Mouse (Mus musculus): ENCODE measurements around the gene Galns. TPM values are rescaled to one million over a fixed set of nuclear protein-coding genes. Genes with fewer than 3 reads are reported as not detected.

Galns gene
- polyA plus RNA-seq, 1 experiment from 2014 or later, result 8.2 TPM

DNA sequence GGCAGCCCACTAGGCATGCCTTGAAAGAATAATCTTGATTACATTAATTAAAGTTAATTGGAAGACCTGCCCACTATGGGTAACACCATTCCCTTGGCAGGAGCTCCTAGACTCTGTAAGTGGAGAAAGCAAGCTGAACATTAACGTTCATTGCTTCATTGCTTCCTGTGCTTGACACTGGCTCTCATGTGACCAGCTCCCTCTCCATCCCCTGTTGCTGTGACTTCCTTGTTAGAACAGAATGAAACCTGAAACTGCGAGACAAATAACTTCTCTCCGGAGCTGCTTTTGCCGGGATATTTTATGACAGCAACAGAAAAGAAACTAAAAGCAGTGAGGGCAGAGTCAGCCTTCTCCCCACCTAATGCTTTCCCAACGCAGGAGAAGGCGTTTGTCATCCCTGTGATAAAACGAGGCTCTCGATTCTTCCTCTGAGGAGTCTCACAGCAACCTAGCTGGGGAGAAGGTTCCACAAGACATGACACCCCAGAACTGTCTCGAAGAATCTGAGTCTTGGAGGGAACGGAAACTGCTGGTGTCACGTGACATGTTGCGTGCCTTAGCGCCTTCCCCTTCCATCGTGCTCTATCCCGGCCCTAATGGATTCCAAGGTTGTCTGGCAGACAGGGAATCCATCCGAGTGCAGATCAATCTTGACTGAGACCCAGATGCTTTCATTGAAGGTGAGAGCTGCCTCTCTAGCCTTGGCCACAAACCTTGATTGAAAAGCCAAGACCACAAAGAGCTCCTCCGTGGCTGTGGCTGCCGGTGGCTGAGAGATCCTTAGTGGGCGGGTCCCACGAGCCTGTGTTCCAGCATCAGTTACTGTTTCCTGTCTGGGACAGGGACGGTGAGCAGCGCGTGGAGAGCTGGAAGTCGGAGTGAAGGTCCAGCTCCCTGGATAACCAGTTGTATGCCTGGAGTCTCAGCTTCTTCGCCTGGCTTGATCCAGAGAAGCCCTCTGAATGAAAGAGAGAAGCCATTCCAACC, 46.6 kb downstream of the Galns start:
- H3K27ac ChIP-seq (replicated peaks), result peak overlapping the region; percentile 16
- no peak overlapping the region for H3K4me2 ChIP-seq

DNA sequence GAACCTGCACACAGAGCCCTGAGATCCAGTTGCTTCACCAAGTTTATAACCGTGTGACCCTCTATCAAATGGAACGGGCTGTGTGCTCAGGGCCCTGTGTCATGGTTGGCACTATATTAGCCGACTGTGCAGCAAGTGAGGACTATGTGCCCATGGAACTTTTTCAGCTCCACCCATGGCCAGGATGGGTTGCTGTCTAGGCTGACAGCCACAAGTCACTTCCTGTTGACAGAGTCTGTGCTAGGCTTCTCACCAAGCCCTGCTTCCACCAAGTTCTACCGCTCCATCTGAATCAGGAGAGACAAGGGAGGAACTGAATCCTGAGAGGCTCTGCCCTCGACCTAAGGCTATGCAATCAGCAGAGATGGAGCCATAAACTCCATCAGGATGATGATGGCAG, 50.1 kb downstream of the Galns start:
- no peak overlapping the region for H3K4me2 ChIP-seq
- peaks cover 40% of the 10 kb centered on the region for H3K4me1 ChIP-seq (replicated peaks)
- 33% methylated on average over 5 of the region's 5 CpGs for WGBS (ENCODE audit: insufficient replicate concordance)
- H3K9me3 ChIP-seq (replicated peaks), result no peaks in the 10 kb centered on the region
- no peak overlapping the region for H3K27ac ChIP-seq (replicated peaks)
- H3K36me3 ChIP-seq (replicated peaks), result no peaks in the 10 kb centered on the region
- no peaks in the 10 kb centered on the region for H3K27me3 ChIP-seq
- no peak overlapping the region for H3K9ac ChIP-seq
- ATAC-seq (ENCODE audit: insufficient read depth), result no peak
- H3K4me3 ChIP-seq (replicated peaks), result no peak overlapping the region

More for the DNA sequence above, 46.6 kb downstream of the Galns start:
- no peak for ATAC-seq (ENCODE audit: insufficient read depth)
- peaks cover 38% of the 10 kb centered on the region for H3K4me1 ChIP-seq (replicated peaks)
- 64% methylated on average over 25 of the region's 25 CpGs for WGBS (ENCODE audit: insufficient replicate concordance)
- H3K9ac ChIP-seq, result no peak overlapping the region
- H3K36me3 ChIP-seq (replicated peaks), result peaks cover 8% of the 10 kb centered on the region
- no peak overlapping the region; the same call in 1 of the 2 replicates for H3K4me3 ChIP-seq (replicated peaks)
- H3K27me3 ChIP-seq, result no peaks in the 10 kb centered on the region
- no peaks in the 10 kb centered on the region for H3K9me3 ChIP-seq (replicated peaks)

DNA sequence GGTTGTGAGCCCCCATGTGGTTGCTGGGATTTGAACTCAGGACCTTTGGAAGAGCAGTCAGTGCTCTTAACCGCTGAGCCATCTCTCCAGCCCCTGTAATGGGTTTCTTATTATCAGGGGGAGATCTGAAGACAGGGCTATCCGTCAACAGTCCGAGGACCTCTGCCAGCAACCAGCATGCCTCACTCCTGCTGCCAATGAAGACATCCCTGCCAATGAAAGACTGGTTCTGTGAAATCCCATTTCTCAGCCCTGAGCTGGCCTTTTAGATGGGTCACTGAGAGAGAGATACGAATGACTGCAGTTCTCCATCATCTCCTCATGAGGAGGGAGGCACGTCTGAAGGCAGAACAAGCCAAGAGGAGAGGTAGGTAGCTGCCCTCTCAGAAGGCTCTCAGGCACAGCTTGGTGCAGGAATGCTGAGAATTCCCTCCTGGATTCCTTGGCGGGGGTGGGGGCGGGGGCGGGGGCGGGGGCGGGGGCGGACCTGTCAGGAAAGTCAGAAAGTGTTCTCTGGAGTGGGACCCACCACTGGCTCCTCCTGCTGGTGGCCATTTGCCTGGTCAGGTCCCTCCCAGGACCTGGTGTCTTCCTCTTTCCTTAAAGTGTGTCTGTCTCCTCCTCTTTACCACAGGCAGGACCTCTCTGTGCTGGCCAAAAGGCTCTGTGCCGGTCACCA, 52.5 kb downstream of the Galns start:
- no peak overlapping the region for H3K9ac ChIP-seq
- no peak for ATAC-seq (ENCODE audit: insufficient read depth)
- peaks cover 47% of the 10 kb centered on the region for H3K4me1 ChIP-seq (replicated peaks)
- peak overlapping the region; percentile 33; the same call in 1 of the 2 replicates for H3K27ac ChIP-seq (replicated peaks)
- no peak overlapping the region for H3K4me3 ChIP-seq (replicated peaks)
- no peaks in the 10 kb centered on the region for H3K9me3 ChIP-seq (replicated peaks)
- 34% methylated on average over 12 of the region's 12 CpGs for WGBS (ENCODE audit: insufficient replicate concordance)
- H3K36me3 ChIP-seq (replicated peaks), result no peaks in the 10 kb centered on the region
- no peaks in the 10 kb centered on the region for H3K27me3 ChIP-seq
- no peak overlapping the region for H3K4me2 ChIP-seq

DNA sequence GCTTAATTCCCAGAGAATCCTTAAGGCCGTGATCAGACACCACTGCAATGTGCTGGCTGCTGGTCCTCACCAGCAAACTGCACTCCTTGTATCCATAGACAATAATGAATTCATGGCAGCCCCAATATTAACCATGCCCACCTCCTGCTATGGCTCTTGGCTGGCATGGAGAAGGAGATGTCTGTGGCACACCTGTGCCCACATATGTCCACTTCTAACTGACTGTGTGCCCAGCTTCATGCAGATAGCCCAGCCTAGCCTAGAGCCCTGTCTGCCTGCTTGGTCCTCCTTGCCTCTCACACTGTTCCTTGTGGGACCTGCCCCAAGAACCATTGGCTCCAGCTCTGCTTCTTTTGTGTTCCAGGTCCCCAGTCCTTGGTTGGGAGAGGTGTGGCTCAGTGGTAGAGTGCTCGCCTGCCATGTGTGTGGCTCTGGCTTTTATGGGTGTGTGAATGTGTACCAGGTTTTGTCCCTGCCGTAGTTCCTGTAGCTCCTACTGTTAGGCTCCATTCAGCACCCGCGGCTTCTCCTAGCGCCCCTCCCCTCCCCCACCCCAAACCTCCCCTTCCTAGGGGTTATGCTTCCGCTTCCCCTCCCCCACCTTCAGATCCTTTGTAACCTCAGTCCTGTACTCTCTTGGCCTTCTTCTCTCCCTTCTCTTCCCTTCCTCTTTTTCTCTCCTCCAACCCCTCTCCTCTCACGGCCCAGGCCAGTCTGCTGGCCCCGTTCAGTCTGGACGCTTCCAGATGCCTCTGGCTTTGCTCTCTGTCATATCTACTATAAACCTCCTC, 53.8 kb downstream of the Galns start:
- peak; percentile 24 for ATAC-seq (ENCODE audit: insufficient read depth)
- no peaks in the 10 kb centered on the region for H3K27me3 ChIP-seq
- peak overlapping the region; percentile 32 for H3K4me3 ChIP-seq (replicated peaks)
- H3K4me1 ChIP-seq (replicated peaks), result peaks cover 53% of the 10 kb centered on the region
- H3K36me3 ChIP-seq (replicated peaks), result no peaks in the 10 kb centered on the region
- H3K27ac ChIP-seq (replicated peaks), result peak overlapping the region; percentile 76
- 16% methylated on average over 10 of the region's 10 CpGs for WGBS (ENCODE audit: insufficient replicate concordance)
- peak overlapping the region; percentile 62 for H3K4me2 ChIP-seq
- H3K9me3 ChIP-seq (replicated peaks), result no peaks in the 10 kb centered on the region
- peak overlapping the region; percentile 55; the same call in 1 of the 2 replicates for H3K9ac ChIP-seq

DNA sequence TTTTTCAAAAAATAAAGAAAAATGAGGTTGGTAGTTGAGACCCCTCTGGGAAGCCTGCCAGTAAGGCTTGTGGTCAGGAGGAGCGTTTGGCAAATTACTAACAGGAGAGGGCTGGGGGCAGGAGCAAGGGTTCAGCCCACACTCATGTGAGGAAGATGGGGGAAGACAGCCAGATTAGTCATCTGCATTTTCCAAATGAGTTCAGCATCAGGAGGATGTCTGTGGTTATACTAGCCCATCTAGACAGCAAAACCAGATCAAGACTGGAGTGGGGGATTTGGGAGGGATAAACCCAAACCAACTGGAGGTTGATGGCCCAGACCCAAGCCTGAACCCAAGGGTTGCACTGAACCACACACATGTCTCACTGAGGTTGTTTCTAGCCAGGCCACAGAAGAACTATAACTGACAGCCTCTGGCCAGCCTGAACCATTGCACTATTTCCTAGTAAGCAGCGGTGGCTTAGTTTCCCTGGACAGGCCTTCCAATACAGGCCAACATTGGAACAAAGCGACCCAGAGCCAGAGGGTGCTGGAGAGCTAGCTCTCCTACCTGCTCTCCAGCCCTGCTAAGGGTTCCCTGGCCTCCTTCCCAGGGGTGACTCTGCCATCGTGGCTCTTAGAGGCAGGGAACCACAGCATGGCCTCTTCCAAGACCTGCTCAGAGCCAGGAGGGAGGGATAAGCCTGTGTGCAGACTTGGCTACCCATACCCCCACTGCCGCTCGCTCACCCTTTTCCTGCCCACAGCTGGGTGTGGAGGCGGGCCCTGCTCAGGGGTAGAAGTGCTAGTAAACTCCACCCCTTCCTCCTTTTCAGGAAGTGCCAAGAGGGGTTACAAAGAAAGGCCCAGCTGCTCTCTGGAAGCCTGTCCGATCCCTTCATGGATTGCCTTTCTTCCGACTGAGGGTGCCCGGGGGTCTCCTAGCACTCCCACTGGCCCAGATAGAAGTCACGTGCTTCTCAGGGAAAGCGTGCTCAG, 54.9 kb downstream of the Galns start:
- Histone ChIP-seq H3K9me3 (replicated peaks) (no peaks in the 10 kb centered on the region), H3K4me3 (replicated peaks) (peak overlapping the region; percentile 32), H3K9ac (peak overlapping the region; percentile 55), H3K4me1 (replicated peaks) (peaks cover 61% of the 10 kb centered on the region), H3K36me3 (replicated peaks) (no peaks in the 10 kb centered on the region), H3K27ac (replicated peaks) (peak overlapping the region; percentile 76), H3K27me3 (no peaks in the 10 kb centered on the region), H3K4me2 (peak overlapping the region; percentile 62)
- peak; percentile 64 for ATAC-seq (ENCODE audit: insufficient read depth)
- 18% methylated on average over 12 of the region's 12 CpGs for WGBS (ENCODE audit: insufficient replicate concordance)

DNA sequence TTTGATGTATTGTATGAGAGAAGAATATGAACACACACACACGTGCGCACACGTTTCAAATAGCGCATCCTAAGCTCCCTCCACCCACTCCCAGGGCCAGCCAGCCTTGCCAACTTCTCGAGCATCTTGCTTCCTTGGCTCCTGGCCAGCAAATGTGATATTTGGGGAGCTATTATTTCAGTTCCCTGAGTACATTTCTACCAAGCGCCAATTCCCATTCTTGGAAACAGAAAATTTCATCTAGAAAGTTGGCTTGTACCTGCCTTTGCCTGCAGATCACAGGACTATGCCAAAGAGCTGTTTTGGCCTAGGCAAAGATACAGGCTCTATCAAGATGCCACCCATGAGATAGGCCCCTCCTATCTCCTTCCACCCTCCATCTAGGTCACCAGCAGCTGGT, 56.5 kb downstream of the Galns start:
- Histone ChIP-seq H3K4me2 (no peak overlapping the region), H3K9me3 (replicated peaks) (no peaks in the 10 kb centered on the region), H3K27ac (replicated peaks) (no peak overlapping the region), H3K4me1 (replicated peaks) (peaks cover 67% of the 10 kb centered on the region), H3K27me3 (no peaks in the 10 kb centered on the region), H3K4me3 (replicated peaks) (no peak overlapping the region), H3K36me3 (replicated peaks) (no peaks in the 10 kb centered on the region), H3K9ac (peak overlapping the region; percentile 9; the same call in 1 of the 2 replicates)
- ATAC-seq (ENCODE audit: insufficient read depth), result no peak
- WGBS (ENCODE audit: insufficient replicate concordance), result 76% methylated on average over 6 of the region's 6 CpGs

DNA sequence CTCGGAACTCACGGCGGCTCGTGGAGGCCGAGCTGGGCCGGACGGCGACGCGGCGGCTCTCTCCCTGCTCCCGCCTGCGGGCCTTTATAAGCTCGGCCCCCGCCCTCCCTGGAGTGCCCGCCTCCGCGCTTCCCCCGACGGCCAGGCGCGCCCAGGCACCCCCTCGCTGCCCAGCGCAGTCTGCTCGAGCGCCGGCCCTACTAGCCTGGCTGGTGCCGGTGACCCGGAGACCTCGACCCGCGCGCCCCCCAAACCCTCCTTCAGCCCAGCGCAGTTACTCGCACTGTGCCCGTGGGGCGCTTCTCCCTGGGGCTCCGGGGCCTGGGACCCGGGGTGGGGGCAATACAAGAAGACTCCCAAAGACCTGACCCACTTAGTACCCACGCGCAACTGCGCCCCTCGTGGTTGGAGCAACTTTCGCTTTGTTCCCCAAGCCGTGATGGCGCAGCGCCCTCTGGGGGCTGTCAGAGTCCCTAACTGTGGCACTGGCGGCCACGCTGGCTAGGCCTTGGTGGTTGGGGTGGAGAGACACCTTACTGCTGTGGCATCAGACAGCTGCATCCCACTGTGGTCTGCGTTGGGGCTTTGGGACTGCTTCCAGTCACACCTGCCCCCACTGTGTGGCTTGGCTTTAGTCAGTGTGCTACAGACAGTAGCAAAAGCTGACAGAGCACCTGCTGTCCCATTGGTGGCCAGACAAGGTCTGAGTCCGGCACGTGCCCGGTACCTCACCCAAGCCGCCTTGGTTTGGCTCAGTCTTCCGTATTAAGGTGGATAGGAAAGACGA, 59.8 kb downstream of the Galns start, which contains the start of gene Piezo1:
TSS of gene Piezo1 (minus strand) at position 65 of the 787 bp plus-strand sequence.
- H3K4me3 ChIP-seq (replicated peaks), result peak within 1 kb of the TSS; percentile 96
- no peaks in the 10 kb centered on the region; the same call in 1 of the 2 replicates for H3K36me3 ChIP-seq (replicated peaks)
- peak within 1 kb of the TSS; percentile 97 for H3K9ac ChIP-seq
- peak within 1 kb of the TSS; percentile 96 for H3K4me2 ChIP-seq
- H3K9me3 ChIP-seq (replicated peaks), result no peaks in the 10 kb centered on the region
- peak within 1 kb of the TSS; percentile 96 for H3K27ac ChIP-seq (replicated peaks)
- no peaks in the 10 kb centered on the region for H3K27me3 ChIP-seq
- H3K4me1 ChIP-seq (replicated peaks), result peaks cover 76% of the 10 kb centered on the region
- ATAC-seq (ENCODE audit: insufficient read depth), result peak; percentile 70
- 9% methylated on average over 49 of the region's 56 CpGs for WGBS (ENCODE audit: insufficient replicate concordance)

DNA sequence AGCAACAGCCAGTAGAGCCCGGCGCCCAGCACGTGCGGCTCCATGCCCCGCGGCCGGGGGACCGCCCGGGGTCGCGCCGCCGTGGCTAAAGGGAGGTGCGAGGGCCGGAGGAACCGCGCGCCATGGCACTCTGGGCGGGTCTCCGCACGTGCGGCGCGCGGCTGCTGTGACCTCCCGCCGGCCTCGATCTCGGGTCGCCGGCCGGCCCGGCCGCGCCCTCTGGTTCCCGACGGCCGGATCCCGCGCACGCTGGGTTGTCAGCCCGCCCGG, 60.3 kb downstream of the Galns start:
- ATAC-seq (ENCODE audit: insufficient read depth), result peak; percentile 29; the same call in 1 of the 2 replicates
- Histone ChIP-seq H3K4me2 (peak overlapping the region; percentile 96), H3K4me1 (replicated peaks) (peaks cover 76% of the 10 kb centered on the region), H3K36me3 (replicated peaks) (no peaks in the 10 kb centered on the region; the same call in 1 of the 2 replicates), H3K27ac (replicated peaks) (peak overlapping the region; percentile 96), H3K4me3 (replicated peaks) (peak overlapping the region; percentile 96), H3K9ac (peak overlapping the region; percentile 97), H3K27me3 (no peaks in the 10 kb centered on the region), H3K9me3 (replicated peaks) (no peaks in the 10 kb centered on the region)
- under 1% methylated on average over 43 of the region's 43 CpGs for WGBS (ENCODE audit: insufficient replicate concordance)

DNA sequence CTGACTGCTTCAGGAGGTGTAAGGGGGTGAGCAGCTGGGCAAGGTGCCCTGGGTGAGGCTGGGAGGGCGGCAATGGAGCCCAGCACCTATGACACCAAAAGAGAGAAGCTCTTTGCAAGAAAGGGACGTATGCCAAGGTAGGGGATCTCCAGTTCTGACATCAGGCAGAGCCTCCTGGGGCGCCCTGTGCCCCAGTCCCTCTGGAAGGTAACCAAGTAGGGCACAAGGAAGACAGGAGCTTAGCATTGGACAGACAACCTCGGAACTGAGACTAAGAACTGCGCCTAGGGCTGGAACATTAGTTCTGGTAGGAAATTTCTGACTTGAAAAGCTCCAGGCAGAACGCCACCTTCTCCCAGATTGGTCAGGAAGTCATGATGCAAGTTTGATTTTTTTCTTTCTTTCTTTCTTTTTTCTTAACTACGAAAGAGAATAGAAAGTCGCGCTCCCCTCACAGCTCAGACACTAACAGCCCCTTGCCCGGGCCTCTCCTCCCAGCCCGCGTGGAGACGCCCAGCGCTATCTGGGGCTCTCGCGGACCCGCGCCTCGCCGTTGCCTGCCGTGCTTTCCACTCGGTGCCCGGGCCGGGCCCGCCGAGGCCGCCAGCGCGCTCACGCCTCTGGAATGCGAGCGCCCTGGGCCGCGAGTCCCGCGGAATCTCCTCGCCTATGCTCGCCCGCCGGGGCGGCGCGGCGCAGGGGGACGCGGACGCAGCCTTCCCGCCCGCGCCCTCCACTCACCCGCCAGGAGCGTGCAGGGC, 60.8 kb downstream of the Galns start:
- H3K27me3 ChIP-seq, result no peaks in the 10 kb centered on the region
- 1% methylated on average over 52 of the region's 52 CpGs for WGBS (ENCODE audit: insufficient replicate concordance)
- no peaks in the 10 kb centered on the region; the same call in 1 of the 2 replicates for H3K36me3 ChIP-seq (replicated peaks)
- peak overlapping the region; percentile 97 for H3K9ac ChIP-seq
- peak overlapping the region; percentile 96 for H3K4me3 ChIP-seq (replicated peaks)
- ATAC-seq (ENCODE audit: insufficient read depth), result peak; percentile 35
- peak overlapping the region; percentile 96 for H3K4me2 ChIP-seq
- peak overlapping the region; percentile 96 for H3K27ac ChIP-seq (replicated peaks)
- H3K4me1 ChIP-seq (replicated peaks), result peaks cover 76% of the 10 kb centered on the region
- H3K9me3 ChIP-seq (replicated peaks), result no peaks in the 10 kb centered on the region

Measured in liver, embryonic 15.5 days (tissue).